Mouse (Mus musculus) retina, postnatal 1 day (tissue): ENCODE results near the gene Gm11146.

Experiments
- DNase-seq: peaks from one replicate; pipeline ENCODE4 v3.0.0-alpha.2; 2012

Gm11146 gene

DNA sequence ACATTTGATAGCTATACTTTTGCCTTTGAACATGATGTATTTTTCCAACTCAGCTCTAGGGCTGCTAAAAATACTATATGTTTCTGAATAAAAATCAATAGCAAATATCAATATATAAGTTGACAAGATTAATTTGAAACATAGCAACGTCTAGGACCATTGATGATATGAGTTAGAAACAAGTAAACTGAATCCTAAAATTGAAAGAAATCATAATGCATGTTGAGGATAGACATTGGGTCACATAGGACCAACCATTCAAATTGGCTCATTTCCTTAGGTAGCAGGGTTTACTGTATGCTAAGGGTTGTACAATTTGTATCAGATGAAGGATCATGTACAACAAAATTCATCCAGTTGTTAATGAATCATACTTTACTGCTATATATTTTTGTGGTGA lies at the start of gene Gm11146:
TSS of gene Gm11146 (minus strand) at position 101 of the 400 bp plus-strand sequence.
- DNase-seq: no peak

GRCm38 (mm10) chr16:77650596-77650995 lies 48.7 kb upstream of the Gm11146 start:
- DNase-seq: no peak

GRCm38 (mm10) chr16:77649006-77649405 lies 47.1 kb upstream of the Gm11146 start:
- no peak for DNase-seq

- DNase-seq: no peak
Observed at GRCm38 (mm10) chr16:77648181-77648580, 46.3 kb upstream of the Gm11146 start.

- DNase-seq: peak; percentile 19
Observed at GRCm38 (mm10) chr16:77646146-77646545, 44.3 kb upstream of the Gm11146 start.

DNA sequence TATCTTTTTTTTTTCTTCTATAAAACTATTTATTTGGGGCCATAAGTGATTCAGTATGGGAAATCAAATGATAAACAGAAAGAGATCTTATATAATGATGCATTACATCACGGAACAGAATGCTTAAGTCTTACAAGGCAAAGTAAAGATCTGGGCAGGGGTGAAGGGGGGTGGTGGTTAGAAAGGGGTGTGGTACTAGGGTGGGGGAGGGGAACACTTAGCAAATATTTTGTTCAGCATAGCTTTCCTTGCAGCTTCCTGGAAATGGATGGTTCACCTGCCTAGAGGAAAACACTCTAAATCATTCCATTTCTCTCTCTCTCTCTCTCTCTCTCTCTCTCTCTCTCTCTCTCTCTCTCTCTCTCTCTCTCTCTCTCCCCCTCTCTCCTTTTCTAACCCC lies 43.1 kb upstream of the Gm11146 start:
- peak; percentile 21 for DNase-seq

- peak; percentile 85 for DNase-seq
Observed at GRCm38 (mm10) chr16:77643871-77644720, 42.2 kb upstream of the Gm11146 start.

GRCm38 (mm10) chr16:77643036-77643870 lies 41.4 kb upstream of the Gm11146 start:
- DNase-seq: no peak

- peak; percentile 21 for DNase-seq
Observed at GRCm38 (mm10) chr16:77636497-77636896, 34.6 kb upstream of the Gm11146 start.

- no peak for DNase-seq
Observed at GRCm38 (mm10) chr16:77632315-77632881, 30.5 kb upstream of the Gm11146 start.

- no peak for DNase-seq
Observed at GRCm38 (mm10) chr16:77622681-77623080, 20.8 kb upstream of the Gm11146 start.

- DNase-seq: no peak
Observed at GRCm38 (mm10) chr16:77602581-77602980, 687 bp upstream of the Gm11146 start.

DNA sequence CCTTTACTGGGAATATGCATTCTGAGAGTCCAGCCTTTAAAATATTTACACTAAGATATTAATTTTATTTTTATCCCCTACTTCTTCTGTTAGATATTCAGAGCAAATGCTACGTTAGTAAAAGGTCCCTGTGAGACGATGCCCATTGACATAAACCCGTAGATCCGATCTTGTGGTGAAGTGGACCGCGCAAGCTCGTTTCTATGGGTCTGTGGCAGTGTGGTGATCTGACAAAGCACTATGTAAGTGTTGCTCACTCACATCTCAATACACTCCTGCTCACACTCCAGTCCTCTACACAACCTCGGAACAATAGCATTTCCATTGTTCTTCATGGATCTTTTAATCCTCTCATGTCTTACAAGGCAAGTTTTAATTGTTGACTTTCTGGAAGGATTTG lies 3.1 kb downstream of the Gm11146 start:
- no peak for DNase-seq

DNA sequence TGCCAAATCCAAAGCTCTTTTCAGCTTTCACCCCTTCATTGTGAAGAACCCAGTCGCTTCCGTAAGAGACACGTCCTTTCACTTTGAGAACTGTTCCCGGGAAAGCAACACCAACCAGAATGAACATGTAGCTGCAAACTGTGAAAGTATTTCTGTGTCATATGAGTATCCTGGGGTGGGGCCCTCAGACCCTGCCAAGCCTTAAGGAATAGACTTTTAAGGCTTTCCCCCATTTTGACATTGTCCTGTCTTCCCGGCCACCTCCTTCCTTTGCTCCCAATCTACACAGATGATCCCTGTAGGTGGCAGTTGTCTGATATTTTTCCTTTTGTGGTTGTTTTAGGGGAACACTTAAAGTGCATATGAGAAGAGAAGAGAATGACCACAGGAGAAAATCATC lies 5.3 kb downstream of the Gm11146 start:
- DNase-seq: no peak

- no peak for DNase-seq
Observed at GRCm38 (mm10) chr16:77595661-77596060, 6.2 kb downstream of the Gm11146 start.

- no peak for DNase-seq
Observed at GRCm38 (mm10) chr16:77594553-77594952, 7.3 kb downstream of the Gm11146 start.

DNA sequence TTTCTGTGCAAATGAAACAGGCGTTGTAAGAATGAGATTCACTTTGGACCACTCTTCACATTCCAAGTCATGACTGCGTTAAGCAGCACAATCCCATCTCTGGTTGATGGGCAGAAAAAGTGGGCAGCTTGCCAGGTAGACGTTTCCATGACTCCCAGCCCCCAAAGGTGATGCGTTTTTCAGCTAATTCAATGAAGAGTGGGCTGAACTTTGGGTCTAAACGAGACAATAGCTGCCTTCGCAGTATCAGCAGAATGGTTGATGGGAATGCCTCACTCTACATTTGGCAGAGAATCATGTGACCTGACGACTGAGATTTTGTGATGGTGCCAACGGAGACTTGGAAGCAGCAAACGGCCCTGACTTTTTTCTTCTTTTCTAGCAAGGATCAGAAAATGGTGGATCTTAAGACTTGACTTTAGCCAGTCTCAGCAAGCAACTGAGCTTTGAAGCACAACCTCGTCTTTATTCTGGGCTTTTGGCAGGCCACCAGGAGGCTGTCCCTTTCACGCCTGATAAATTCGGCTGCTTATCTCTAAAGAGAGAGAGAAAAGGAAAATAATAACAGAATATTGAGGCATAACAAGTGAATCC lies 8.0 kb downstream of the Gm11146 start:
- DNase-seq: peak; percentile 55

DNA sequence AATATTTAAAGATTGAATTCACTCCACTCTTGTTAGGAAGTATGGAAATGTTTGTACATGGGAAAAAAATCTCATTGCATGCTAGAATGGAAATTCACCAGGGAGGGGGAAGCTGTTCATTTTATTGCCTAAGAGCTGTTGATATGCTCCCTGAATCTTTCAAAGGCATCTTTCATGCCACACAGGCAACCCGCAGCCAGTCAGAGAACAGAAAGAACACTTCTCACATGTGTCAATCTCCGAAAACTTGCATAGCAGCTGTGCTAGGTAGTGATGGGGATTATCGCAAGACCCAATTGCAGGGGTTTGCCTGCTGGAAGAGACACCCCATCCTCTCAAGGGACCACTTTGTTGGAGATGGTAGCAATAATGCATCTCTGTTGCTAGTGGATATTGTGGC lies 8.9 kb downstream of the Gm11146 start:
- no peak for DNase-seq

DNA sequence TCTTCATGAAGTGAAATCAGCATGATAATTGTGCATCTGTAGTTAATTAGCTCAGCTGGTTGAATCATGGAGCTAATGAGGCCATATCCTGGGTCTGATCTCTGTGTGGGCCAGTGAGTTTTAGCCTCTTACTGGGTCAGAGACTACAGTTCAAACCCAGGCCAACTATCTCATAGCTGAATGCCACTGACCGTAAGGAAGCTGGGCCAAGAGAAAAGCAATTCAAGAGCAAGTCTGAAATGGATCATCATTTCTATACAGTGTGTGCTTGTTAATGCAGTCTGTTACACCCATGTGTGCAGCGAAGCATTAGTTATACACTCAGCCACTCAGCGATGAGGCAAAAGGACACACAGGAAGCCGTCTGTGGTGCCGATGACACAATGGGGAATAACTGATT lies 28.9 kb downstream of the Gm11146 start:
- peak; percentile 91 for DNase-seq

DNA sequence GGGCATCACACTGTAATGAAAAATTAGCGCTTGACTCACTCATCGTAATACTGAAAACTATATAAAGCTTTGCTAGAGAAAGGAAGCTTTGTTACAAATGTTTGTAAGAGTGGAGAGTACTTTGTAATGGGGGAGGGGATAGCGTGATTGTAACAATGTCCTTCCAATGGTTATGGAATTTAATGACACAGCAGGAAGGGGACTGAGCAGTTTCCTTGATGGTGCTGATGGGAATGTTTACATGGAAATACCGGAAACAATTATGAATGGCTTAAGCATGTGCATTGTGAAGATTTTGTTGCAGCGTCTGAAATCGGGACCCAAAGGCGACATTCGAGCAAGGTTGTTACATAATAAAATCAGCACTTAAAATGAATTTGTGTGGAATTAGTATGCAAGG lies 32.4 kb downstream of the Gm11146 start:
- no peak for DNase-seq

- DNase-seq: no peak
Observed at GRCm38 (mm10) chr16:77568384-77568783, 33.5 kb downstream of the Gm11146 start.

DNA sequence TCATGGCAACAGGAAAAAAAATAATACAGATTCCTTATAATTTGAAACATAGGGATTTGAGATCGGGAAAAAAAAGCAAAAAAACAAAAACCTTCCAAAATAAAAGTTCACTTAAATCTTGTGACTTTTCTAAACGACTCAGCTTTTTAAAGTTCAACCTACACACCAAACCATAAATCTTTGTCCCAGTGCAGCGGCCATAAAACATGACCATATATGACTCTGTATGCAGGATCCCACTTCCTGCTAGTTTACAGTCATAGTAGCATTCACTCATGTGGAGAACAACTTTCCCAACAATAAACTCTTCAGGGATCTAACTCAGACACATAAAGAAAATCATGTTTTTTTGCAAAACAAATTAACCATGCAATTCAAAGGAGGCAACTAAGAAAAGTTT lies 39.0 kb downstream of the Gm11146 start:
- DNase-seq: no peak

DNA sequence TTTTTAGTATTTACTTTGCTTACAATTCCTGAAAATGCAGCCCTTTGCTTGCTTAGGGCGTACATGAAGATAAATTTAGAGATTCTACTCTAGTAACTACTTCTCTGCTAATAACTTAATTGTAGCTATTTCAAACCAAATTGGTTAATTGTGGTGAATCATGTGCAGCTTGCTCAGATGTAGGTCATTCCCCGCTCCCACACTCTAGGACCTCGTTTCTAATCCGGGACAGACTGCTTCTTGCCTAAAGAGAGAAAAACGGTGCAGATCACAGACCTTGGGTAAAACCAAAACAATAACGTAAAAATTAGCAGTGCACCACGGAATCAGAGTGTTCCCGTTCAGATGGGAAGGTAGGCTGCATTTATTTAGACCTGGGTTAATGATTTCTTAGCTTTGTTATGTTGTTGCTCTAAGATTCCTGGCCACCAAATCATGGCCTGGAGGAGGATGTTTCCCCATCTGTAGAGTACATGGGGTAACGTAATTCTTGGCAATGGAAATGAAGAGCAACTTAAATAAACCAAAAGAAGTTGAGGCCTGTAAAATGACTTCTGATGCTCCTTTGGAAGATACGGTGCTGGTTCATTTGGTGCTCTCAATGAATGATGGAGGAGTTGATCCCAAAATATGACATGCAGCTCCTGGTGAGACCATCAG lies 45.3 kb downstream of the Gm11146 start:
- DNase-seq: peak; percentile 6
